Mouse (Mus musculus) G1E-ER4 (cell line): ENCODE measurements around the gene Scarf2. TPM values are rescaled to one million over a fixed set of nuclear protein-coding genes. Genes with fewer than 3 reads are reported as not detected.

Source experiments
- GATA1 ChIP-seq: IDR thresholded peaks from one replicate; pipeline ENCODE4 v1.8.0; 2012; ENCODE audit warnings: low read length, inconsistent platforms
- polyA plus RNA-seq: library from polyadenylated mRNA; stranded (reverse); fragments of >175 nt; gene quantifications from 2 replicates; pipeline ENCODE4 v1.2.3, GENCODE M21; 2012

Scarf2 gene
- polyA plus RNA-seq, 1 experiment, result not detected

GRCm38 (mm10) chr16:17792728-17793127 is 4.4 kb upstream of the Scarf2 start:
- TF ChIP-seq GATA1, result no peak

GRCm38 (mm10) chr16:17794047-17794446 is 3.0 kb upstream of the Scarf2 start:
- no peak for TF ChIP-seq GATA1

GRCm38 (mm10) chr16:17795643-17796042 is 1.4 kb upstream of the Scarf2 start:
- TF ChIP-seq GATA1, result no peak

GRCm38 (mm10) chr16:17796519-17796918 is 563 bp upstream of the Scarf2 start:
- no peak for TF ChIP-seq GATA1

GRCm38 (mm10) chr16:17797812-17798311 is 780 bp downstream of the Scarf2 start:
- TF ChIP-seq GATA1, result no peak

- TF ChIP-seq GATA1, result no peak
Observed at GRCm38 (mm10) chr16:17798321-17799180, 1.5 kb downstream of the Scarf2 start.

GRCm38 (mm10) chr16:17799584-17799983 is 2.5 kb downstream of the Scarf2 start:
- no peak for TF ChIP-seq GATA1

GRCm38 (mm10) chr16:17801777-17802455 is 4.8 kb downstream of the Scarf2 start:
- TF ChIP-seq GATA1, result no peak

- no peak for TF ChIP-seq GATA1
Observed at GRCm38 (mm10) chr16:17802456-17802838, 5.4 kb downstream of the Scarf2 start.

- no peak for TF ChIP-seq GATA1
Observed at GRCm38 (mm10) chr16:17802839-17803674, 6.0 kb downstream of the Scarf2 start.

GRCm38 (mm10) chr16:17803675-17804448 is 6.8 kb downstream of the Scarf2 start:
- TF ChIP-seq GATA1, result no peak

- TF ChIP-seq GATA1, result no peak
Observed at GRCm38 (mm10) chr16:17804449-17804912, 7.4 kb downstream of the Scarf2 start.

- no peak for TF ChIP-seq GATA1
Observed at GRCm38 (mm10) chr16:17804982-17805381, 7.9 kb downstream of the Scarf2 start.

GRCm38 (mm10) chr16:17806581-17807191 is 9.6 kb downstream of the Scarf2 start:
- TF ChIP-seq GATA1, result no peak
